Mouse (Mus musculus) thymus, postnatal 14 days (tissue): ENCODE measurements at regions not wholly inside any gene's neighbourhood (a gene's known extent, or its start where the extent isn't known, plus 50 kb on each side); places are given as distances from the start of the nearest gene placed in this dataset.
A peak's percentile ranks its signal among the peaks of the same experiment; 100 is the strongest.

Experiments
- DNase-seq: peaks from one replicate; pipeline ENCODE4 v3.0.0; 2021

GRCm38 (mm10) chr1:90470996-90471395 is 131.8 kb upstream of the Cops8 start:
- DNase-seq: no peak

- no peak for DNase-seq
Observed at GRCm38 (mm10) chr1:90471806-90472205, 131.0 kb upstream of the Cops8 start.

- no peak for DNase-seq
Observed at GRCm38 (mm10) chr1:90475060-90475813, 127.5 kb upstream of the Cops8 start.

GRCm38 (mm10) chr1:90476556-90477243 is 126.1 kb upstream of the Cops8 start:
- no peak for DNase-seq

GRCm38 (mm10) chr1:90478839-90479238 is 123.9 kb upstream of the Cops8 start:
- no peak for DNase-seq

GRCm38 (mm10) chr1:90481247-90481646 is 121.5 kb upstream of the Cops8 start:
- no peak for DNase-seq

- DNase-seq: no peak
Observed at GRCm38 (mm10) chr1:90481708-90482107, 121.1 kb upstream of the Cops8 start.

- no peak for DNase-seq
Observed at GRCm38 (mm10) chr1:90486349-90486839, 116.4 kb upstream of the Cops8 start.

GRCm38 (mm10) chr1:90487886-90488285 is 114.9 kb upstream of the Cops8 start:
- no peak for DNase-seq

- no peak for DNase-seq
Observed at GRCm38 (mm10) chr1:90488991-90489390, 113.8 kb upstream of the Cops8 start.

GRCm38 (mm10) chr1:90490335-90490734 is 112.4 kb upstream of the Cops8 start:
- DNase-seq: no peak

GRCm38 (mm10) chr1:90493481-90493880 is 109.3 kb upstream of the Cops8 start:
- DNase-seq: no peak

- no peak for DNase-seq
Observed at GRCm38 (mm10) chr1:90495174-90495573, 107.6 kb upstream of the Cops8 start.

- no peak for DNase-seq
Observed at GRCm38 (mm10) chr1:90497568-90497967, 105.2 kb upstream of the Cops8 start.

GRCm38 (mm10) chr1:90501373-90501772 is 101.4 kb upstream of the Cops8 start:
- no peak for DNase-seq

GRCm38 (mm10) chr1:90502371-90502770 is 100.4 kb upstream of the Cops8 start:
- no peak for DNase-seq

- DNase-seq: no peak
Observed at GRCm38 (mm10) chr1:90502771-90503540, 99.8 kb upstream of the Cops8 start.

- DNase-seq: no peak
Observed at GRCm38 (mm10) chr1:90504583-90505080, 98.1 kb upstream of the Cops8 start.

- DNase-seq: peak; percentile 47
Observed at GRCm38 (mm10) chr1:90505599-90505998, 97.2 kb upstream of the Cops8 start.

- DNase-seq: no peak
Observed at GRCm38 (mm10) chr1:90506582-90506981, 96.2 kb upstream of the Cops8 start.

- no peak for DNase-seq
Observed at GRCm38 (mm10) chr1:90509371-90509770, 93.4 kb upstream of the Cops8 start.

GRCm38 (mm10) chr1:90513442-90514070 is 89.2 kb upstream of the Cops8 start:
- no peak for DNase-seq

- DNase-seq: no peak
Observed at GRCm38 (mm10) chr1:90514176-90514575, 88.6 kb upstream of the Cops8 start.
